Mouse (Mus musculus) macrophage (primary cell): ENCODE data around the gene Gba. TPM values are rescaled to one million over a fixed set of nuclear protein-coding genes. Genes with fewer than 3 reads are reported as not detected.
A peak's percentile ranks its signal among the peaks of the same experiment; 100 is the strongest.
"Not testable (repeated sequence)": the region's sequence is repeated elsewhere in the genome, so short reads cannot be mapped to it uniquely, and the experiment has no call there.

Source experiments
- H3K27ac ChIP-seq: fragments of 350-480 bp; formaldehyde crosslinking; 2 replicates; pipeline ENCODE4 v1.9.0; 2021
- H3K36me3 ChIP-seq: fragments of 350-480 bp; formaldehyde crosslinking; 2 replicates; pipeline ENCODE4 v1.9.0; 2021; ENCODE audit errors: inconsistent target
- H3K4me3 ChIP-seq: fragments of 350-480 bp; formaldehyde crosslinking; 2 replicates; pipeline ENCODE4 v1.9.0; 2021; ENCODE audit errors: inconsistent target
- H3K79me2 ChIP-seq: fragments of 350-480 bp; formaldehyde crosslinking; 2 replicates; pipeline ENCODE4 v1.9.0; 2021; ENCODE audit errors: inconsistent target
- WGBS: methylation state at CpG from one replicate; pipeline ENCODE4 v1.1.7; 2026; ENCODE audit warnings: inconsistent platforms; ENCODE audit not compliant: missing documents; 5-methylcytosine and 5-hydroxymethylcytosine counted together
- polyA plus RNA-seq: library from polyadenylated mRNA; stranded (reverse); fragments of 250-400 nt; gene quantifications from 3 replicates; pipeline ENCODE4 v1.2.4, GENCODE M21; 2018; ENCODE audit warnings: inconsistent platforms
- total RNA-seq, 78 experiments: library from RNA; depleted of rRNA; stranded (reverse); fragments of 250-400 nt; gene quantifications; 1 replicate in 9 of 78; 2 replicates in 24 of 78; 3 replicates in 43 of 78; 4 replicates in 2 of 78; pipeline ENCODE4 v1.2.4; 2018; ENCODE audit warnings: inconsistent platforms in 56 of 78

Gene Gba
- total RNA-seq (2018; cell fraction: chromatin; rRNA removed), result 100 to 1,000 TPM in 25 of 26 experiments, 10 to 100 TPM in 1; 94.8 to 225 (median 139) TPM
- total RNA-seq (2018; cell fraction: cytosol; rRNA removed), result 100 to 1,000 TPM; 167 to 269 (median 214) TPM
- 100 to 1,000 TPM; 126 to 313 (median 238) TPM for total RNA-seq (2018; cell fraction: nucleus; rRNA removed)
- polyA plus RNA-seq, result 205 to 294 TPM (median 220 TPM) in 3 replicates

GRCm38 (mm10) chr3:89202253-89203141 lies at the start of gene Gba:
Gene Gba (plus strand): TSS chr3:89202928.
- Histone ChIP-seq H3K4me3 (peak within 1 kb of the TSS; percentile 80), H3K79me2 (peaks cover 36% of the 10 kb centered on the region), H3K36me3 (peaks cover 36% of the 10 kb centered on the region), H3K27ac (peak within 1 kb of the TSS; percentile 72)
- WGBS, result 23% methylated on average over 12 of the region's 13 CpGs

GRCm38 (mm10) chr3:89156951-89157350 lies 45.8 kb upstream of the Gba start:
- H3K4me3 ChIP-seq, result no peak overlapping the region
- H3K27ac ChIP-seq, result no peak overlapping the region
- no peaks in the 10 kb centered on the region for H3K79me2 ChIP-seq
- no peaks in the 10 kb centered on the region for H3K36me3 ChIP-seq
- 50% methylated on average over 8 of the region's 8 CpGs for whole genome bisulfite sequencing

- no peaks in the 10 kb centered on the region for H3K79me2 ChIP-seq
- no peaks in the 10 kb centered on the region for H3K36me3 ChIP-seq
- no peak overlapping the region for H3K4me3 ChIP-seq
- WGBS, result 33% methylated on average over 7 of the region's 7 CpGs
- H3K27ac ChIP-seq, result no peak overlapping the region
Observed at GRCm38 (mm10) chr3:89158651-89159050, 44.1 kb upstream of the Gba start.

- Histone ChIP-seq H3K27ac (no peak overlapping the region), H3K79me2 (no peaks in the 10 kb centered on the region), H3K4me3 (no peak overlapping the region), H3K36me3 (no peaks in the 10 kb centered on the region)
- 6% methylated on average over 13 of the region's 13 CpGs for WGBS
Observed at GRCm38 (mm10) chr3:89159211-89159610, 43.5 kb upstream of the Gba start.

- no peaks in the 10 kb centered on the region for H3K36me3 ChIP-seq
- H3K79me2 ChIP-seq, result no peaks in the 10 kb centered on the region
- no peak within 1 kb of the TSS for H3K4me3 ChIP-seq
- H3K27ac ChIP-seq, result no peak within 1 kb of the TSS
- under 1% methylated on average over 49 of the region's 66 CpGs for WGBS
Observed at GRCm38 (mm10) chr3:89159616-89160344, 42.9 kb upstream of the Gba start, which contains the start of gene Hcn3. Gene Hcn3 (minus strand): TSS chr3:89160196.

GRCm38 (mm10) chr3:89161207-89161606 lies 41.5 kb upstream of the Gba start:
- H3K36me3 ChIP-seq, H3K27ac ChIP-seq, H3K4me3 ChIP-seq: not testable (repeated sequence)
- H3K79me2 ChIP-seq, result peaks cover 12% of the 10 kb centered on the region

- Histone ChIP-seq H3K36me3 (no peaks in the 10 kb centered on the region), H3K79me2 (peaks cover 18% of the 10 kb centered on the region), H3K4me3 (no peak overlapping the region), H3K27ac (no peak overlapping the region)
- 100% methylated on average over 4 of the region's 4 CpGs for WGBS
Observed at GRCm38 (mm10) chr3:89161786-89162185, 40.9 kb upstream of the Gba start.

- peaks cover 12% of the 10 kb centered on the region; the same call in 1 of the 2 replicates for H3K36me3 ChIP-seq
- peaks cover 30% of the 10 kb centered on the region for H3K79me2 ChIP-seq
- peak overlapping the region; percentile 71 for H3K27ac ChIP-seq
- WGBS, result 86% methylated on average over 1 of the region's 1 CpGs
- no peak overlapping the region for H3K4me3 ChIP-seq
Observed at GRCm38 (mm10) chr3:89163123-89163522, 39.6 kb upstream of the Gba start.

- WGBS, result 17% methylated on average over 5 of the region's 5 CpGs
- peaks cover 18% of the 10 kb centered on the region for H3K36me3 ChIP-seq
- H3K27ac ChIP-seq, result peak overlapping the region; percentile 71
- peak overlapping the region; percentile 40 for H3K4me3 ChIP-seq
- peaks cover 30% of the 10 kb centered on the region for H3K79me2 ChIP-seq
Observed at GRCm38 (mm10) chr3:89163643-89164245, 39.0 kb upstream of the Gba start.

GRCm38 (mm10) chr3:89164506-89165267 lies 38.0 kb upstream of the Gba start, which contains the start of gene Clk2:
Gene Clk2 (plus strand): TSS chr3:89164795.
- Histone ChIP-seq H3K4me3 (peak within 1 kb of the TSS; percentile 79), H3K36me3 (peaks cover 27% of the 10 kb centered on the region), H3K79me2 (peaks cover 30% of the 10 kb centered on the region), H3K27ac (peak within 1 kb of the TSS; percentile 71)
- under 1% methylated on average over 63 of the region's 79 CpGs for WGBS

- Histone ChIP-seq H3K79me2 (peaks cover 30% of the 10 kb centered on the region), H3K36me3 (peaks cover 33% of the 10 kb centered on the region), H3K4me3 (peak overlapping the region; percentile 79), H3K27ac (peak overlapping the region; percentile 48)
- 24% methylated on average over 12 of the region's 12 CpGs for WGBS
Observed at GRCm38 (mm10) chr3:89165268-89165870, 37.4 kb upstream of the Gba start.

GRCm38 (mm10) chr3:89166945-89167344 lies 35.8 kb upstream of the Gba start:
- 96% methylated on average over 19 of the region's 19 CpGs for WGBS
- peaks cover 43% of the 10 kb centered on the region for H3K36me3 ChIP-seq
- H3K27ac ChIP-seq, result no peak overlapping the region
- peaks cover 30% of the 10 kb centered on the region for H3K79me2 ChIP-seq
- no peak overlapping the region for H3K4me3 ChIP-seq

- Histone ChIP-seq H3K4me3 (no peak overlapping the region), H3K36me3 (peaks cover 66% of the 10 kb centered on the region), H3K27ac (no peak overlapping the region), H3K79me2 (peaks cover 19% of the 10 kb centered on the region)
- WGBS, result 95% methylated on average over 11 of the region's 11 CpGs
Observed at GRCm38 (mm10) chr3:89174844-89175243, 27.9 kb upstream of the Gba start.
